Mouse (Mus musculus) retina, postnatal 1 day (tissue): Measurements from ENCODE around the gene Phf24.

ENCODE experiments used
- DNase-seq: peaks from one replicate; pipeline ENCODE4 v3.0.0-alpha.2; 2012

Gene Phf24

GRCm38 (mm10) chr4:42915311-42915710, 1.1 kb upstream of the Phf24 start:
- DNase-seq: no peak

- DNase-seq: no peak
Measured at GRCm38 (mm10) chr4:42915966-42916365, 494 bp upstream of the Phf24 start.

GRCm38 (mm10) chr4:42917402-42917774, 928 bp downstream of the Phf24 start:
- DNase-seq: no peak

- DNase-seq: no peak
Measured at GRCm38 (mm10) chr4:42920726-42921125, 4.3 kb downstream of the Phf24 start.

GRCm38 (mm10) chr4:42921536-42921935, 5.1 kb downstream of the Phf24 start:
- no peak for DNase-seq

- peak; percentile 23 for DNase-seq
Measured at GRCm38 (mm10) chr4:42922056-42922455, 5.6 kb downstream of the Phf24 start.

GRCm38 (mm10) chr4:42922461-42922860, 6.0 kb downstream of the Phf24 start:
- no peak for DNase-seq

GRCm38 (mm10) chr4:42924095-42924710, 7.7 kb downstream of the Phf24 start:
- no peak for DNase-seq

GRCm38 (mm10) chr4:42928209-42928608, 11.7 kb downstream of the Phf24 start:
- no peak for DNase-seq

GRCm38 (mm10) chr4:42928952-42929351, 12.5 kb downstream of the Phf24 start:
- no peak for DNase-seq

- no peak for DNase-seq
Measured at GRCm38 (mm10) chr4:42932229-42932969, 15.9 kb downstream of the Phf24 start.

GRCm38 (mm10) chr4:42933630-42934029, 17.2 kb downstream of the Phf24 start:
- peak; percentile 69 for DNase-seq

GRCm38 (mm10) chr4:42941396-42941795, 24.9 kb downstream of the Phf24 start:
- no peak for DNase-seq

- no peak for DNase-seq
Measured at GRCm38 (mm10) chr4:42943341-42943740, 26.9 kb downstream of the Phf24 start.

- no peak for DNase-seq
Measured at GRCm38 (mm10) chr4:42944185-42944584, 27.7 kb downstream of the Phf24 start.

GRCm38 (mm10) chr4:42945043-42945442, 28.6 kb downstream of the Phf24 start:
- DNase-seq: no peak

- DNase-seq: no peak
Measured at GRCm38 (mm10) chr4:42945445-42945844, 29.0 kb downstream of the Phf24 start.

- DNase-seq: peak; percentile 80
Measured at GRCm38 (mm10) chr4:42945952-42946351, 29.5 kb downstream of the Phf24 start.

GRCm38 (mm10) chr4:42946733-42947290, 30.4 kb downstream of the Phf24 start:
- peak; percentile 90 for DNase-seq

GRCm38 (mm10) chr4:42948527-42948926, 32.1 kb downstream of the Phf24 start:
- no peak for DNase-seq

- DNase-seq: no peak
Measured at GRCm38 (mm10) chr4:42949051-42949675, 32.7 kb downstream of the Phf24 start.

- peak; percentile 99 for DNase-seq
Measured at GRCm38 (mm10) chr4:42949676-42950051, 33.2 kb downstream of the Phf24 start, which contains the start of gene Dnajb5. Gene Dnajb5 (plus strand): TSS chr4:42949814.

GRCm38 (mm10) chr4:42950065-42950558, 33.7 kb downstream of the Phf24 start:
- DNase-seq: peak; percentile 93
